Mouse (Mus musculus) midbrain, embryonic 12.5 days (tissue): ENCODE results near the gene Nek8. TPM values are rescaled to one million over a fixed set of nuclear protein-coding genes. Genes with fewer than 3 reads are reported as not detected.

Source experiments
- ATAC-seq: fragments of 200-750 bp; cut with Nextera tagmentation; 2 replicates; pipeline ENCODE4 v1.8.0; 2017; ENCODE audit warnings: low read depth, moderate TSS enrichment, moderate library complexity; ENCODE audit not compliant: low FRiP score
- H3K27ac ChIP-seq: fragments of 300-500 bp; sonication (generic); replicated peaks from 2 replicates; pipeline ENCODE4 v1.5.1; 2016; ENCODE audit warnings: mild to moderate bottlenecking
- H3K27me3 ChIP-seq: fragments of 300-500 bp; sonication (generic); 2 replicates; pipeline ENCODE4 v1.6.1; 2016; ENCODE audit warnings: mild to moderate bottlenecking
- H3K36me3 ChIP-seq: fragments of 300-500 bp; sonication (generic); 2 replicates; pipeline ENCODE4 v1.6.1; 2016
- H3K4me1 ChIP-seq: fragments of 300-500 bp; sonication (generic); 2 replicates; pipeline ENCODE4 v1.6.1; 2016
- H3K4me2 ChIP-seq: fragments of 300-500 bp; sonication (generic); replicated peaks from 2 replicates; pipeline ENCODE4 v1.6.1; 2016; ENCODE audit warnings: mild to moderate bottlenecking, moderate library complexity
- H3K4me3 ChIP-seq: fragments of 300-500 bp; sonication (generic); 2 replicates; pipeline ENCODE4 v1.5.1; 2016; ENCODE audit warnings: mild to moderate bottlenecking
- H3K9ac ChIP-seq: fragments of 300-500 bp; sonication (generic); replicated peaks from 2 replicates; pipeline ENCODE4 v1.6.1; 2016; ENCODE audit warnings: mild to moderate bottlenecking, moderate library complexity
- H3K9me3 ChIP-seq: fragments of 300-500 bp; sonication (generic); 2 replicates; pipeline ENCODE4 v1.6.1; 2016; ENCODE audit warnings: mild to moderate bottlenecking
- WGBS: fragments of 180-500 bp; shearing (Covaris S2); methylation state at CpG from one replicate; pipeline ENCODE4 v1.1.7; 2016; 5-methylcytosine and 5-hydroxymethylcytosine counted together
- microRNA-seq: library from miRNA; unstranded; fragments of <30 nt; microRNA quantifications from one replicate; pipeline ENCODE4, GENCODE M21; 2017
- polyA plus RNA-seq: library from polyadenylated mRNA; unstranded; fragments of >200 nt; fragmentation: Nextera tagmentation; extraction: Ambion mirVana; gene quantifications from 2 replicates; pipeline ENCODE4 v1.2.1, GENCODE M21; 2016

The Nek8 gene
- polyA plus RNA-seq, 1 experiment from 2014 or later: 8.2 TPM

- Histone ChIP-seq H3K9ac (no peak overlapping the region), H3K4me3 (no peak overlapping the region), H3K4me1 (peaks cover 9% of the 10 kb centered on the region; the same call in 1 of the 2 replicates), H3K36me3 (no peaks in the 10 kb centered on the region), H3K27me3 (no peaks in the 10 kb centered on the region), H3K27ac (no peak overlapping the region), H3K4me2 (no peak overlapping the region), H3K9me3 (no peaks in the 10 kb centered on the region)
- 94% methylated on average over 8 of the region's 8 CpGs for WGBS
- ATAC-seq: no peak
Observed at GRCm38 (mm10) chr11:78129458-78129857, 47.0 kb downstream of the Nek8 start.

- H3K27me3 ChIP-seq: no peaks in the 10 kb centered on the region
Observed at GRCm38 (mm10) chr11:78126739-78127138, 49.7 kb downstream of the Nek8 start.

DNA sequence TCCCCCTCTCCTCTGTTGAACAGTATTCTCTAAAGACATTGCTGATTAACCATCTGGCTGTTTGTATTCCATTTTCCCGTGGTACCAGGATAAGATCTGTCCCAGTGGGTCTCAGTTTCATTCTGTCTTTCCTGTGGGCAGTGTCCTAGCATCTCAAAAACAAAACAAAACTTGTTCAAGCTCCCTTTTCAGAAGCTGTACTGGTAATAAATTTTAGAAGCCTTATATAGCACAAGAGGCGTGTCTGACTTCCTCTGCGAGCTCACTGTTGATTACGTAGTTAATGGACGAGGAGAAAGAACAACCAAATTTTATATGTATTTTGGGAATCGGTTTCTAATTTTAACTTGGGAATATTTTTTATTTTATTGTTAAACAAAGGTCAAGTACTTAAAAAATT, 50.8 kb downstream of the Nek8 start:
- ATAC-seq: no peak
- no peak overlapping the region for H3K4me3 ChIP-seq
- no peak overlapping the region for H3K4me2 ChIP-seq
- H3K27me3 ChIP-seq: no peaks in the 10 kb centered on the region
- H3K9me3 ChIP-seq: no peaks in the 10 kb centered on the region
- H3K36me3 ChIP-seq: no peaks in the 10 kb centered on the region
- WGBS: 84% methylated on average over 6 of the region's 6 CpGs
- H3K4me1 ChIP-seq: peaks cover 9% of the 10 kb centered on the region; the same call in 1 of the 2 replicates
- no peak overlapping the region for H3K9ac ChIP-seq
- no peak overlapping the region for H3K27ac ChIP-seq

More at GRCm38 (mm10) chr11:78126739-78127138, 49.7 kb downstream of the Nek8 start:
- Histone ChIP-seq H3K4me2 (no peak overlapping the region), H3K9me3 (no peaks in the 10 kb centered on the region), H3K9ac (no peak overlapping the region), H3K27ac (no peak overlapping the region), H3K4me3 (no peak overlapping the region), H3K4me1 (peaks cover 9% of the 10 kb centered on the region; the same call in 1 of the 2 replicates), H3K36me3 (no peaks in the 10 kb centered on the region)
- no peak for ATAC-seq
- WGBS: 86% methylated on average over 4 of the region's 4 CpGs

DNA sequence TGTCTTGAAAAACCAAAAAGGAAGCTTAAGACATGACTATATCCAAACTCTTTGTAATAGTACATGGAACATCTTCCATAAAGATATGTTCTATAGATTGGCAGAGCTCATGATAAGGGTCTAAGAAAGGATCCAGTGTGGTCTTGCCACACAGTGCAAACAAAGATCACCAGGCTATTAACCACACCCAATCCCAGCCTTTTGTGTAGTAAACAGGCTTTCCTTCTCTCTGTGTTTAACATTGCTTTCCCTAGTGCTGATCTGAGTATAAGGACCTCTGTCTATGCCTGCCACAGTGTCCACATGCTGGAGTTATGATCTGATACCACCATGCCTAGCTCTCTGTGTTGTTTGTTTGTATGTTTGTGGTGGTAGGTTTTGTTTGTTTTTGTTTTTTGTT, 52.7 kb downstream of the Nek8 start:
- no peak overlapping the region for H3K27ac ChIP-seq
- no peak for ATAC-seq
- no peak overlapping the region for H3K9ac ChIP-seq
- H3K27me3 ChIP-seq: no peaks in the 10 kb centered on the region
- no peaks in the 10 kb centered on the region for H3K36me3 ChIP-seq
- peaks cover 15% of the 10 kb centered on the region; the same call in 1 of the 2 replicates for H3K4me1 ChIP-seq
- no peak overlapping the region for H3K4me2 ChIP-seq
- no peaks in the 10 kb centered on the region for H3K9me3 ChIP-seq
- no peak overlapping the region for H3K4me3 ChIP-seq

DNA sequence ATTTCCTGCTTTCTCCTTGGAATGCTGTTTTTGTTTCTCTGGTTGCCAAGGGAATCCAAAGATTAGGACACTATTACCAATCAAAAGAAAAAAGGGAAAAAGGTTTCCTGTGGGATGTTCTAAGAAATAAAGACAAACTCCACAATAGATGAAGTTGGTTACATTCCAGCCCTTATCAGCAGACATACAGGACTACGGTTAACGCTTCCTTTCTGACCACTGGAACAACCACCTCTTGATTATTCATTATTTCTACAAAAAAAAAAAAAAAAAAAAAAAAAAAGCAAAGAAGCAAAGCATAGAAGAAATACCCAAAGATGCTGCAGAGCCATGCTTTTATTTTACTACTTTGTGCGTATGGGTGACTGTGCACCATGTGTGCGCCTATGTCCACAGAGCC, 53.7 kb downstream of the Nek8 start:
- no peaks in the 10 kb centered on the region for H3K27me3 ChIP-seq
- H3K4me1 ChIP-seq: peaks cover 17% of the 10 kb centered on the region; the same call in 1 of the 2 replicates
- H3K9me3 ChIP-seq: no peaks in the 10 kb centered on the region
- no peak overlapping the region for H3K9ac ChIP-seq
- no peaks in the 10 kb centered on the region for H3K36me3 ChIP-seq
- H3K4me3 ChIP-seq: no peak overlapping the region
- H3K27ac ChIP-seq: no peak overlapping the region
- H3K4me2 ChIP-seq: no peak overlapping the region
- 93% methylated on average over 4 of the region's 4 CpGs for WGBS
- ATAC-seq: no peak

DNA sequence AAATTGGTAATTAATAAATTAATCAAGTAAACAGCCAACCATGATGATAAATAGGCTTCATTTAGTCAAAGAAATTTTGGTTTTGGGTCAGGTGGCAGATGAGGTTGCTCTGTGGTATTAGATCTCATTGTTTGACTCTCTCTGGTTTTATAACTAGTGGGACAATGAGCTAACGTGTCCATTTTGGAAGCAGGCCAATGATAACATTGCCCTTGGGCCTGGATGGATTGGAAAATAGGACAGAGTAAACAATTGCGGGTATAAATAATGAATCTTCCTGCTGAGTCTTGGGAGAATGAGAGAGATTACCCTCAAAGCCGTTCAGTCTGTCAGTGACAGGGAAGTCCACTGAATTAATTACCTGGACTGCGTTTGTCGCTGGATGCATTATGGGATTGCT, 55.3 kb downstream of the Nek8 start:
- Histone ChIP-seq H3K27me3 (no peaks in the 10 kb centered on the region), H3K27ac (no peak overlapping the region), H3K4me1 (peaks cover 25% of the 10 kb centered on the region), H3K36me3 (no peaks in the 10 kb centered on the region), H3K4me2 (no peak overlapping the region), H3K9ac (no peak overlapping the region), H3K9me3 (no peaks in the 10 kb centered on the region), H3K4me3 (no peak overlapping the region)
- no peak for ATAC-seq
- 55% methylated on average over 5 of the region's 5 CpGs for WGBS

DNA sequence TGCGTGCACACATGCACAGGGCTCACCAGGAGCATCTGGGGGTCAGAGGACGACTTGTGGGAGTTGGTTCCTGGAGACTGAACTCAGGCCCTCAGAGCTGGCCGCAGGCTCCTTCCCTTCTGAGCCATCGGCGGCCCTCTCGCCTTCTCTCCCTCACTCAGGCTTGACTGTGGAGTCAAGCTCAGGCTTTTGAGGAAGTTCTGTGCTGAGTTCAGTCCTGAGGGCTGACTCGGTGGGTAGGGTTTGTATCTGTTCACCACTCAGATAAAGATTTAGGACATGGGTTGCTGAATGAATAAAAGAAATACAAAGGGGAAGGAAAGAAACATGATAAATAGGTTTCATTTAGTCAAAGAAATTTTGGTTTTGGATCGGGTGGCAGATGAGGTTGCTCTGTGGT, 56.6 kb downstream of the Nek8 start:
- Histone ChIP-seq H3K36me3 (no peaks in the 10 kb centered on the region), H3K9me3 (no peaks in the 10 kb centered on the region), H3K27ac (no peak overlapping the region), H3K4me1 (peaks cover 22% of the 10 kb centered on the region), H3K27me3 (no peaks in the 10 kb centered on the region), H3K9ac (no peak overlapping the region), H3K4me2 (no peak overlapping the region), H3K4me3 (no peak overlapping the region)
- WGBS: 84% methylated on average over 8 of the region's 8 CpGs
- no peak for ATAC-seq

GRCm38 (mm10) chr11:78118467-78118866, 58.0 kb downstream of the Nek8 start:
- no peak for ATAC-seq
- Histone ChIP-seq H3K9me3 (no peaks in the 10 kb centered on the region), H3K4me3 (no peak overlapping the region), H3K4me1 (peaks cover 32% of the 10 kb centered on the region), H3K36me3 (no peaks in the 10 kb centered on the region), H3K27ac (no peak overlapping the region), H3K27me3 (no peaks in the 10 kb centered on the region), H3K4me2 (no peak overlapping the region), H3K9ac (no peak overlapping the region)

DNA sequence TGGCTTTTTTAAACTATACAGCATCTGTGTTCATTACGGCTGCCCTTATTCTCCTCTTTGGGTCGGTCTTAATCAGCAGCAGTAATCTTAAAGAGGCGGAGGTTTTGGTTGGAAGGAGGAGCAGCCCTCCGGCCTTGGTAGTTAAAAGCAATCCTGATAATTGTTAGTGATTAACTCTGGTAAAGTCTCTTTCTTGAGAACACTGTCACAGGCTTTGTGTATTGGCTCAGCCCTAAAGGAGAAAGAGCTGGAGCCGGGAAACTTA, 60.4 kb downstream of the Nek8 start:
- Histone ChIP-seq H3K27me3 (no peaks in the 10 kb centered on the region), H3K9me3 (no peaks in the 10 kb centered on the region), H3K36me3 (no peaks in the 10 kb centered on the region), H3K9ac (peak overlapping the region; percentile 81), H3K4me1 (peaks cover 36% of the 10 kb centered on the region), H3K4me3 (peak overlapping the region; percentile 65), H3K27ac (peak overlapping the region; percentile 86), H3K4me2 (peak overlapping the region; percentile 62)
- 8% methylated on average over 5 of the region's 5 CpGs for WGBS
- ATAC-seq: no peak

Small RNA genes within 50 kb of the gene (microRNA-seq; reads per million reads assigned to microRNA genes)
- 0.70 reads per million for gene Mir7653

Other genes starting within 250 kb of the Nek8 start
- gene Sez6, start 245.9 kb downstream of the Nek8 start, polyA plus RNA-seq: 39.5 and 40.3 TPM in 2 replicates
- gene Phf12, start 193.9 kb downstream of the Nek8 start, polyA plus RNA-seq: 30.8 and 31.0 TPM in 2 replicates
- 21.9 and 23.1 TPM in 2 replicates for gene Dhrs13, start 144.4 kb downstream of the Nek8 start, polyA plus RNA-seq
- 64.8 and 67.0 TPM in 2 replicates for gene Flot2, start 138.7 kb downstream of the Nek8 start, polyA plus RNA-seq
- 33.4 and 33.6 TPM in 2 replicates for gene Eral1, start 96.3 kb downstream of the Nek8 start, polyA plus RNA-seq
- 24.9 and 27.4 TPM in 2 replicates for gene Fam222b, start 82.0 kb downstream of the Nek8 start, polyA plus RNA-seq
- 126 and 138 TPM in 2 replicates for gene Traf4, start 11.1 kb downstream of the Nek8 start, polyA plus RNA-seq
- 6.0 and 8.0 TPM in 2 replicates for gene Tlcd1, start within 50 bp of the Nek8 start, polyA plus RNA-seq
- 905 and 958 TPM in 2 replicates for gene Rpl23a, start 6.9 kb upstream of the Nek8 start, polyA plus RNA-seq
- gene Rab34, start 11.8 kb upstream of the Nek8 start, polyA plus RNA-seq: 54.9 and 68.1 TPM in 2 replicates
- gene Proca1, start 16.7 kb upstream of the Nek8 start, polyA plus RNA-seq: 1.4 and 2.3 TPM in 2 replicates
- 49.1 and 53.8 TPM in 2 replicates for gene Sdf2, start 69.1 kb upstream of the Nek8 start, polyA plus RNA-seq
- gene Supt6, start 69.3 kb upstream of the Nek8 start, polyA plus RNA-seq: 37.5 and 42.2 TPM in 2 replicates
- gene 2610507B11Rik, start 85.1 kb upstream of the Nek8 start, polyA plus RNA-seq: 79.0 and 80.0 TPM in 2 replicates
- gene BC030499, start 114.2 kb upstream of the Nek8 start, polyA plus RNA-seq: 0.24 and 0.29 TPM in 2 replicates
- gene Spag5, start 124.9 kb upstream of the Nek8 start, polyA plus RNA-seq: 47.6 and 51.8 TPM in 2 replicates
- gene Aldoc, start 146.3 kb upstream of the Nek8 start, polyA plus RNA-seq: 1.8 and 4.6 TPM in 2 replicates
- gene Pigs, start 151.7 kb upstream of the Nek8 start, polyA plus RNA-seq: 59.9 and 67.2 TPM in 2 replicates
- 80.0 and 80.6 TPM in 2 replicates for gene Unc119, start 166.8 kb upstream of the Nek8 start, polyA plus RNA-seq
- gene Foxn1, start 209.9 kb upstream of the Nek8 start, polyA plus RNA-seq: not detected in 2 replicates
- gene Slc13a2, start 245.5 kb upstream of the Nek8 start, polyA plus RNA-seq: not detected in 2 replicates